Mouse (Mus musculus): ENCODE measurements around the gene Gm49394. TPM values are rescaled to one million over a fixed set of nuclear protein-coding genes. Genes with fewer than 3 reads are reported as not detected.

The Gm49394 gene
- polyA plus RNA-seq, 1 experiment from 2014 or later, result 0.24 TPM

DNA sequence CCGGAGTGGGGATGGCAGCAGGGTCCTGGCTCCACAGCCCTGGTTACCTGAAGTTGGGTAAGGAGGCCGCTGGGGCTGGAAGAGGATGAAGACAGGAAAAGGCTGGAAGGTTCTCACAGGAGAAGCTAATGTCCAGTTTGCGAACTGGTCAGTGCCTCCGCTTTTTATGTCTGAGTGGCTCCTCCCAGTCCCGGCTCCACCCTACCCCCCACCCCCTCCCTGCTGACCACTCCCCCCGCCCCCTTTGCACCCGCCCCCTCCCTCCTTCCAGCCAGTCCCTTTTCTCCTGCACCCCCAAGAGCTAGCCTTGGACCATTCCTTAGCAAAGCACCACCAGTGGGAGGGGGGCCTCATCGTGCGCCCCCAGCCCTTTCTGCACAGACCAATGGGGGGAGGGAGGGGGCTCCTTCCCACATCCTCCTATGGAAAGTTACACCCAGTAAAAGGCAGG is 12.4 kb downstream of the Gm49394 start:
- Histone ChIP-seq H3K4me2 (ENCODE audit: low read length) (peak overlapping the region; percentile 61), H3K9me3 (ENCODE audit: control insufficient read depth, low read length) (no peaks in the 10 kb centered on the region), H3K4me3 (ENCODE audit: low read depth, low read length) (peak overlapping the region; percentile 57), H3K27me3 (replicated peaks; ENCODE audit: control insufficient read depth, insufficient read depth, low read length) (peaks cover 91% of the 10 kb centered on the region), H3K27ac (ENCODE audit: low read depth) (peak overlapping the region; percentile 89), H3K9ac (ENCODE audit: low read length) (peak overlapping the region; percentile 89), H3K36me3 (ENCODE audit: control insufficient read depth, insufficient read depth, low read length) (peaks cover 34% of the 10 kb centered on the region), H3K4me1 (replicated peaks; ENCODE audit: control insufficient read depth, insufficient read depth, low read length) (0 out of 2 replicates have a peak, but pooled peaks cover 7% of the 10 kb centered on the region)
- 5% methylated on average over 6 of the region's 9 CpGs for whole genome bisulfite sequencing
- ATAC-seq (replicated peaks; ENCODE audit: low FRiP score, low TSS enrichment, low read depth) (peak; percentile 42), DNase-seq (ENCODE audit: low spot score) (peak; percentile 76)

DNA sequence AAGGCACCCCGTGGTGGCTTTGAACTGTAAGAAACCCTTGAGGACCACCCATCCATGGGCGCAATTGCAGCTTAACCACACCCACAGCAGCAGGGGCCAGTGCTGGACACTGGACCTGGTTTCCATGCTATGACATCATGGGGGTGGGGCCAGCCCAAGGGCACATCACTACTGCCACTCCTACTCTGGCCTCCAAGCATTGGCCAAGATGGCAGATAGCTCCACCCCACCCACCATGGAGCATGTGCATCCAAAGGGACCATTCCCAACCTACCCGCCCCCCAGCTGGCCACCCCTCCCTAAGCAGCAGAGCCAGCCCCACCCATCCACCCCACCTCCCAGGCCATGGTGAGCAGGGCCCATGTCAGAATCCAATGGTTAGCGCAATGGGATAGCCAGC is 13.7 kb downstream of the Gm49394 start:
- DNase-seq (ENCODE audit: low spot score) (peak; percentile 74), ATAC-seq (replicated peaks; ENCODE audit: low FRiP score, low TSS enrichment, low read depth) (peak; percentile 15; the same call in 1 of the 2 replicates)
- Histone ChIP-seq H3K36me3 (ENCODE audit: control insufficient read depth, insufficient read depth, low read length) (peaks cover 42% of the 10 kb centered on the region), H3K4me3 (ENCODE audit: low read depth, low read length) (peak overlapping the region; percentile 57), H3K9me3 (ENCODE audit: control insufficient read depth, low read length) (no peaks in the 10 kb centered on the region), H3K4me1 (replicated peaks; ENCODE audit: control insufficient read depth, insufficient read depth, low read length) (0 out of 2 replicates have a peak, but pooled peaks cover 7% of the 10 kb centered on the region), H3K9ac (ENCODE audit: low read length) (peak overlapping the region; percentile 55), H3K4me2 (ENCODE audit: low read length) (peak overlapping the region; percentile 61), H3K27ac (ENCODE audit: low read depth) (0 out of 2 replicates have a peak overlapping the region, but pooled peaks have one; percentile 6), H3K27me3 (replicated peaks; ENCODE audit: control insufficient read depth, insufficient read depth, low read length) (peaks cover 78% of the 10 kb centered on the region)
- WGBS, result 34% methylated on average over 4 of the region's 4 CpGs

GRCm38 (mm10) chr7:142655633-142656032 is 14.1 kb downstream of the Gm49394 start:
- DNase-seq (ENCODE audit: low spot score), result peak; percentile 59
- peak overlapping the region; percentile 55 for H3K9ac ChIP-seq (ENCODE audit: low read length)
- no peak for ATAC-seq (replicated peaks; ENCODE audit: low FRiP score, low TSS enrichment, low read depth)
- H3K27ac ChIP-seq (ENCODE audit: low read depth), result 0 out of 2 replicates have a peak overlapping the region, but pooled peaks have one; percentile 6
- no peaks in the 10 kb centered on the region for H3K9me3 ChIP-seq (ENCODE audit: control insufficient read depth, low read length)
- 0 out of 2 replicates have a peak, but pooled peaks cover 7% of the 10 kb centered on the region for H3K4me1 ChIP-seq (replicated peaks; ENCODE audit: control insufficient read depth, insufficient read depth, low read length)
- peak overlapping the region; percentile 57 for H3K4me3 ChIP-seq (ENCODE audit: low read depth, low read length)
- WGBS, result 12% methylated on average over 11 of the region's 11 CpGs
- H3K36me3 ChIP-seq (ENCODE audit: control insufficient read depth, insufficient read depth, low read length), result peaks cover 42% of the 10 kb centered on the region
- peak overlapping the region; percentile 61 for H3K4me2 ChIP-seq (ENCODE audit: low read length)
- H3K27me3 ChIP-seq (replicated peaks; ENCODE audit: control insufficient read depth, insufficient read depth, low read length), result peaks cover 74% of the 10 kb centered on the region

DNA sequence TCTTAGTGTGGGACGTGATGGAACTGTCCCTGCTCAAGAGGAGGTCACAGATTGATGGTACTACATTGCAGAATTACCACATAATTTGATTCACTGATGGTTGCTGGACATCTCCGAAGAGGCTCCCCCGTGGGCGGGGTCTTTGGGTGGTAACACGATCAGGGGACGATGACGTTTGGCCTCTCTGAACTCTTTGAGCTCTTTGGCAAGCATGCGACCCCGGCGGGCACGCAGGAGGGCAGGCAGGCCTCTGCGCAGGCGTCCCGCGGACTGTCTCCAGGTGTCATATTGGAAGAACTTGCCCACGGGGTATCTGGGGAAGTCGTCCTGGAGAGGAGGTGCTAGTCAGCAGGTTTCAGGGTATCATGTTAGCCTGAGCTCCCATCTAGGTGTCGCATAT is 16.0 kb downstream of the Gm49394 start:
- H3K27me3 ChIP-seq (replicated peaks; ENCODE audit: control insufficient read depth, insufficient read depth, low read length), result peaks cover 55% of the 10 kb centered on the region

GRCm38 (mm10) chr7:142646676-142647075 is 23.1 kb downstream of the Gm49394 start:
- Histone ChIP-seq H3K4me1 (replicated peaks; ENCODE audit: control insufficient read depth, insufficient read depth, low read length) (no peaks in the 10 kb centered on the region), H3K36me3 (ENCODE audit: control insufficient read depth, insufficient read depth, low read length) (peaks cover 3% of the 10 kb centered on the region), H3K27me3 (replicated peaks; ENCODE audit: control insufficient read depth, insufficient read depth, low read length) (no peaks in the 10 kb centered on the region), H3K4me3 (ENCODE audit: low read depth, low read length) (no peak overlapping the region), H3K4me2 (ENCODE audit: low read length) (no peak overlapping the region), H3K27ac (ENCODE audit: low read depth) (no peak overlapping the region), H3K9ac (ENCODE audit: low read length) (no peak overlapping the region), H3K9me3 (ENCODE audit: control insufficient read depth, low read length) (0 out of 2 replicates have a peak, but pooled peaks cover 2% of the 10 kb centered on the region)
- ATAC-seq (replicated peaks; ENCODE audit: low FRiP score, low TSS enrichment, low read depth) (no peak), DNase-seq (ENCODE audit: low spot score) (no peak)
- WGBS, result 36% methylated on average over 6 of the region's 6 CpGs

More for the DNA sequence above, 16.0 kb downstream of the Gm49394 start:
- Histone ChIP-seq H3K9me3 (ENCODE audit: control insufficient read depth, low read length) (no peaks in the 10 kb centered on the region), H3K27ac (ENCODE audit: low read depth) (peak overlapping the region; percentile 17), H3K4me2 (ENCODE audit: low read length) (peak overlapping the region; percentile 61), H3K4me1 (replicated peaks; ENCODE audit: control insufficient read depth, insufficient read depth, low read length) (0 out of 2 replicates have a peak, but pooled peaks cover 4% of the 10 kb centered on the region), H3K9ac (ENCODE audit: low read length) (peak overlapping the region; percentile 55), H3K36me3 (ENCODE audit: control insufficient read depth, insufficient read depth, low read length) (peaks cover 42% of the 10 kb centered on the region), H3K4me3 (ENCODE audit: low read depth, low read length) (no peak overlapping the region)
- no peak for DNase-seq (ENCODE audit: low spot score)
- no peak for ATAC-seq (replicated peaks; ENCODE audit: low FRiP score, low TSS enrichment, low read depth)
- 16% methylated on average over 18 of the region's 18 CpGs for WGBS

DNA sequence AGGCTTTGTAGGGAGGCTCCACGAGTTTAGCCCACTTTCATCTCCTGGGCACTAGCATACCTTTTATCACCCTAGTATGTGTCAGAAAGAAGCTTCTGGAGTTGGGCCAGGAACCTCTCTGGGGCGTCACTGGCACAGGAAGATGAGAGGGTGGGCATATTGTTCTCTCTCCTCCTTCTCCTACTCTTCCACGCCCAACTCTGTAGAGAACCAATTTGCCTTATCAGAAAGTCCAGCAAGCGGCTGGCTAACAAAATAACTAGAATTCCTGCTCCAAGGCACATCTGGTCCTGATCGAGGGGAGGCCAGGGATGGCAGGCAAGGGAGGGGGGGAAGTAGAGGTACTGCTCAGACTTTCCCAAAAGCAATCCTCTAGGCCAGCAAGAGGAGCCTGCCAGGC is 24.7 kb downstream of the Gm49394 start:
- H3K4me1 ChIP-seq (replicated peaks; ENCODE audit: control insufficient read depth, insufficient read depth, low read length), result no peaks in the 10 kb centered on the region
- no peaks in the 10 kb centered on the region for H3K36me3 ChIP-seq (ENCODE audit: control insufficient read depth, insufficient read depth, low read length)
- H3K27me3 ChIP-seq (replicated peaks; ENCODE audit: control insufficient read depth, insufficient read depth, low read length), result no peaks in the 10 kb centered on the region
- DNase-seq (ENCODE audit: low spot score) (no peak), ATAC-seq (replicated peaks; ENCODE audit: low FRiP score, low TSS enrichment, low read depth) (no peak)
- no peak overlapping the region for H3K9ac ChIP-seq (ENCODE audit: low read length)
- H3K4me2 ChIP-seq (ENCODE audit: low read length), result no peak overlapping the region
- no peak overlapping the region for H3K27ac ChIP-seq (ENCODE audit: low read depth)
- H3K4me3 ChIP-seq (ENCODE audit: low read depth, low read length), result no peak overlapping the region
- H3K9me3 ChIP-seq (ENCODE audit: control insufficient read depth, low read length), result 0 out of 2 replicates have a peak, but pooled peaks cover 2% of the 10 kb centered on the region
- 33% methylated on average over 5 of the region's 5 CpGs for WGBS

- Histone ChIP-seq H3K27ac (ENCODE audit: low read depth) (no peak overlapping the region), H3K27me3 (replicated peaks; ENCODE audit: control insufficient read depth, insufficient read depth, low read length) (no peaks in the 10 kb centered on the region), H3K9ac (ENCODE audit: low read length) (no peak overlapping the region), H3K36me3 (ENCODE audit: control insufficient read depth, insufficient read depth, low read length) (no peaks in the 10 kb centered on the region), H3K4me3 (ENCODE audit: low read depth, low read length) (no peak overlapping the region), H3K9me3 (ENCODE audit: control insufficient read depth, low read length) (no peaks in the 10 kb centered on the region), H3K4me2 (ENCODE audit: low read length) (no peak overlapping the region), H3K4me1 (replicated peaks; ENCODE audit: control insufficient read depth, insufficient read depth, low read length) (no peaks in the 10 kb centered on the region)
- no peak for ATAC-seq (replicated peaks; ENCODE audit: low FRiP score, low TSS enrichment, low read depth)
- DNase-seq (ENCODE audit: low spot score), result no peak
Observed at GRCm38 (mm10) chr7:142636178-142636577, 33.6 kb downstream of the Gm49394 start.

DNA sequence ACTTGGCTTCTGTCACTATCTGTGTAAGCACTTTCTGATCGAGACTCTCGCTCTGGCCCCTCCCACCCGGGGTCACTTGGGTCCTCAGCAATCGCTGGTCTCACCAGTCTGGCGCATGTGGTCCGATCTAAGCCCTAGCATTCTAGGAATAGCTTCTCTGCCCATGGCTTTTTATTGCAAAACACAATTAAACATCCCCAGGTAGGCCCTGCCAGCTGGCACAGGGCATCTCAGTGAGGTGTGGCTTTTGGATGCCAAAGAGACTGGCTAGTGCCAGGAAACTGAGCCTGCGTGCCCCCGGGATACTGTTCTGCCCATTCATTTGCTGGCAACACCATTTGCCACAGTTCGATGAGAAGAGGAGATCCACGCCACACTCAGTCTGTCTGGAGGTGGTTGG is 39.1 kb downstream of the Gm49394 start:
- no peaks in the 10 kb centered on the region for H3K9me3 ChIP-seq (ENCODE audit: control insufficient read depth, low read length)
- H3K4me1 ChIP-seq (replicated peaks; ENCODE audit: control insufficient read depth, insufficient read depth, low read length), result no peaks in the 10 kb centered on the region
- ATAC-seq (replicated peaks; ENCODE audit: low FRiP score, low TSS enrichment, low read depth) (no peak), DNase-seq (ENCODE audit: low spot score) (no peak)
- H3K36me3 ChIP-seq (ENCODE audit: control insufficient read depth, insufficient read depth, low read length), result no peaks in the 10 kb centered on the region
- WGBS, result 73% methylated on average over 10 of the region's 10 CpGs
- no peak overlapping the region for H3K9ac ChIP-seq (ENCODE audit: low read length)
- no peak overlapping the region for H3K4me3 ChIP-seq (ENCODE audit: low read depth, low read length)
- no peaks in the 10 kb centered on the region for H3K27me3 ChIP-seq (replicated peaks; ENCODE audit: control insufficient read depth, insufficient read depth, low read length)
- no peak overlapping the region for H3K4me2 ChIP-seq (ENCODE audit: low read length)
- H3K27ac ChIP-seq (ENCODE audit: low read depth), result no peak overlapping the region

GRCm38 (mm10) chr7:142629806-142630205 is 39.9 kb downstream of the Gm49394 start:
- no peak for ATAC-seq (replicated peaks; ENCODE audit: low FRiP score, low TSS enrichment, low read depth)
- Histone ChIP-seq H3K9me3 (ENCODE audit: control insufficient read depth, low read length) (no peaks in the 10 kb centered on the region), H3K4me2 (ENCODE audit: low read length) (no peak overlapping the region), H3K4me3 (ENCODE audit: low read depth, low read length) (no peak overlapping the region), H3K36me3 (ENCODE audit: control insufficient read depth, insufficient read depth, low read length) (no peaks in the 10 kb centered on the region), H3K27me3 (replicated peaks; ENCODE audit: control insufficient read depth, insufficient read depth, low read length) (no peaks in the 10 kb centered on the region), H3K27ac (ENCODE audit: low read depth) (no peak overlapping the region), H3K9ac (ENCODE audit: low read length) (no peak overlapping the region), H3K4me1 (replicated peaks; ENCODE audit: control insufficient read depth, insufficient read depth, low read length) (no peaks in the 10 kb centered on the region)
- 80% methylated on average over 6 of the region's 6 CpGs for WGBS
- no peak for DNase-seq (ENCODE audit: low spot score)
